Mouse (Mus musculus) thymus, adult 2 months (tissue): Measurements from ENCODE around the gene Cxcr6.

Experiments used
- CTCF ChIP-seq: fragments of 200-500 bp; IDR thresholded peaks from 2 replicates; pipeline ENCODE4 v1.5.1; 2012; ENCODE audit warnings: mild to moderate bottlenecking, control low read depth, low read length, moderate library complexity, borderline replicate concordance; ENCODE audit not compliant: control insufficient read depth, poor library complexity, insufficient read depth; ENCODE audit errors: extremely low read depth
- POLR2A ChIP-seq: fragments of 200-500 bp; IDR thresholded peaks from 2 replicates; pipeline ENCODE4 v1.6.1; 2012; ENCODE audit warnings: mild to moderate bottlenecking, low read length, control low read depth, moderate library complexity; ENCODE audit not compliant: control insufficient read depth, poor library complexity, insufficient read depth; ENCODE audit errors: extremely low read depth

GRCm38 (mm10) chr9:123814821-123815220 is 8.5 kb downstream of the Cxcr6 start:
- TF ChIP-seq CTCF (no peak), POLR2A (no peak)
